Mouse (Mus musculus) MEL-GATA-1-ER (cell line): ENCODE data around the gene Zfp692.

Source experiments
- DNase-seq: peaks from one replicate; pipeline ENCODE4 v3.0.0-alpha.2; 2012; ENCODE audit warnings: low read depth; ENCODE audit errors: extremely low read depth

The Zfp692 gene

DNA sequence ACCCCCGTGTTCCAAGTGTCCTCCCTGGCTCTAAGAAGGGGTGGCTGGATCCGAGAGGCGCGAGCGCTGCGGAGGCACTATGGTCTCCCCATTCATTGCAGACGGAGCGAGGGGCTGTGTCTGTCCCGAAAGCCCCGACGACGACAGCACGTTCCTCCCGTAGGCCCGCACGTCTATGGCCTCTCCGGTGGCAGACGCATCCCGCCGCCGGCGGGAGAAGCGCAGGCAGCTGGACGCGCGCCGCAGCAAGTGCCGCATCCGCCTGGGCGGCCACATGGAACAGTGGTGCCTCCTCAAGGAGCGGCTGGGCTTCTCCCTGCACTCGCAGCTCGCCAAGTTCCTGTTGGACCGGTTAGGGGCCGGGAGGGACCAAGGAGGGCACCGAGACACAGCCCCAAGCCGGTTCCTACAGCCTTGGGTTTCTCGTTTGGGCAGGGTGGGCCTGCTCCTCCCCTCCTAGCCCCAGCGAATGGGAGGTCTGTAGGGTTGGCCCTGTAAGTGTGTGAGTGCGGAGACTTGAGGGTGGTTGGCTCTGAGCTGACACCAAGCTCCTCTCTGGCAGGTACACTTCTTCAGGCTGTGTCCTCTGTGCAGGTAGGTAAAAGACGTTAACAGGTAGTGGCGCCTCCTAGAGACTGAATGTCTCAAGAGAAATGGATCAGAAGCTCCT lies 677 bp downstream of the Zfp692 start:
- DNase-seq = peak; percentile 62

DNA sequence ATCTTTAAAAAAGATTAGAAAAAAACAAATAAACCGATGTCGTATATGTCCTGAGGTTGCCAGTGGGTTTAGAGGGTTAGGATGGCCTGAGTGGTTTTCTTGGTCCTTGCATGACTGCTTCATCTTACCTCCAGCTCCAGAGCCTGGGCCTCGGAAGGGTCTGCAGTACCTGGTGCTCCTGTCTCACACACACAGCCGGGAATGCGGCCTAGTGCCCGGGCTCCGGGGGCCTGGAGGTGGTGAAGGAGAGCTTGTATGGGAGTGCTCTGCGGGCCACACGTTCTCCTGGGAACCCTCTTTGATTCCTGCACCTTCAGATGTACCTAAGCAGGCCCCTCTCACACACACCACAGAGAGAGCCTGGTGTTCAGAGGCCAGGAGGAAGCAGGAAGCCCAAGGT lies 1.8 kb downstream of the Zfp692 start:
- DNase-seq = no peak

DNA sequence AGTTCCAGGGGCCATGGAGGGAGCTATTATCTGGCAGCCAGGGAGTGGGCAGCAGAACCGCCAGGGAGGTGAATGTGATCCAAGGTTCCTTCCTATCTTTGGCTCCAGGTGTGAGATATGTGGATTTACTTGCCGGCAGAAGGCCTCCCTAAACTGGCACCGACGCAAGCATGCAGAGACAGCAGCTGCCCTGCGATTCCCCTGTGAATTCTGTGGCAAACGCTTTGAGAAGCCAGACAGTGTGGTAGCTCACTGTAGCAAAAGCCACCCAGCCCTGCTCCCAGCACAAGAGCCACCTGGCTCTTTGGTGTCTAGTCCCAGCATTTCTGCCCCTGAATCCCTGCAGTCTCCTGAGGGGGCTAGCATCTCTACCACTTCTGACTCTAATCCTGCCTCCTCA lies 7.2 kb downstream of the Zfp692 start:
- DNase-seq = no peak

GRCm38 (mm10) chr11:58315536-58316168 lies 8.8 kb downstream of the Zfp692 start:
- no peak for DNase-seq

- DNase-seq = no peak
These were observed 9.5 kb downstream of the Zfp692 start for GRCm38 (mm10) chr11:58316344-58316743.

GRCm38 (mm10) chr11:58316768-58317390 lies 10.0 kb downstream of the Zfp692 start:
- DNase-seq = no peak

DNA sequence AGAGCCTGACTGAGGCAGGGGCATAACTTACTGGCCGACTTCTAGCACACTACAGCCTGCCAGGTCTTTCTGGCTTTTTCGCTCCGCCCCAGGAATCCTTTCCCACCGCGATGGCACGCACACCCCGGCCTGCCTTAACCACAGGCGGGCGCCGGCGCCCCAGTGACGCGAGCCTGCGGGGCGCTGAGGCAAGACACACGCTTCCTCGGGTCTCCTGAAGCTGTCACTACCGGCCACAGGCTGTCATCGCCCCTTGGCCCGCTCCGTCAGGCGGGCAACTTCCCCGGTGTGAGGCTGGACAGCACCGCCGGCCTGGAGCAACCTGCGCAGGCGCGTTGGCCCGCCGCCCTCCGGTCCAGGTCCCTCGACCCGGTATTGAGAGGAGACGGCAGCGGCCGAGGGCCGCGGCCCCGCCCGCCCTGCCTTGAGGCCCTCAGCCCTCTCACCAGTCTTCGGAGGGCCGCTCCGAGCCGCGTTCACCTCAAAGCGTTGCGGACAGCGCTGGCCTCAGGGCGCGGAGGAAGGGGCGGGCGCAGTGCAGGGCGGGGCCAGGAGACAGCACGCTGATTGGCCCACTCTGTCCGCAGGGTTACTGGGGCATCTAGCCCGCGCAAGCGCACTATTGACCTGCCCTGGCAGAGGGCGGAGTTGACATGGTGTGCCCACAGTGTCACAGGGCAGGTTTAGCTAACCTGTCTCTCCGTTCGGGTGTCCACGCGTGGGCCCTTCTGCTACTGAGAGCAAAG lies 16.1 kb downstream of the Zfp692 start:
- peak; percentile 81 for DNase-seq

DNA sequence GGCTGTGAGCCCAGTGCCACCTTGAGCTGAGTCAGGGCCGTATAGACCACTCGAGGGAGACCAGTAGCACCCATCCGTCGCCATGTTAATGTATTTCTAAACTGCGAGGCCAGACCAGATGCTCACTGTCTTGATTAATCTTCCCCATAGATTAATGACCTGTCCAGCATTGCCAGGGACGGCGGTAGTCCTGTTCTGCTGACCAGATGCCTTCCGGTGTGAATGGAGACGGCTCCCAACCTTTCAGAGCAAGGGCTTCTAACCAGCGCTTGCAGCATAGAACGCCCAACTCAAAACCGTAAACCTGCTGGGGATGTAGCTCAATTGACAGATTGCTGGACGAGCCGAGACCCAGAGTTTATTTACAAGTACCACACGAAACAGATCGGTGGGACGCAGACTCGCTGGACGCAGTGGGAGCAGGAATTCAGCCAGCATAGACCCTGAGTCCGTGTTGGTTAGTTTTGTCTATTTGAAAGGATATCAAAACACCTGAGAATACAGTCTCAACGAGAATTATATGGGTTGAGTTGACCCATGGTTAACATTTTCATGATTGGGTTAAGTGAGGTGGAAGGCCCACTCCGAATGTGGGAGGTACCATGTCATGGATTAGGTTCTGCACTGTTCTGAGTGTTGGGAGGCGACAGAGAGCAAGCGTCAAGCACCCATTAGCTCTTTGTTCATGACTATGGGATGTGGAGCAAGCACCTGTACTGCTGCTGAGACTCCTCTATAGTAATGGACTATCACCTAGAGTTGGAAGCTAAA lies 16.9 kb downstream of the Zfp692 start:
- DNase-seq = no peak

GRCm38 (mm10) chr11:58324614-58325229 lies 17.9 kb downstream of the Zfp692 start:
- DNase-seq = no peak

DNA sequence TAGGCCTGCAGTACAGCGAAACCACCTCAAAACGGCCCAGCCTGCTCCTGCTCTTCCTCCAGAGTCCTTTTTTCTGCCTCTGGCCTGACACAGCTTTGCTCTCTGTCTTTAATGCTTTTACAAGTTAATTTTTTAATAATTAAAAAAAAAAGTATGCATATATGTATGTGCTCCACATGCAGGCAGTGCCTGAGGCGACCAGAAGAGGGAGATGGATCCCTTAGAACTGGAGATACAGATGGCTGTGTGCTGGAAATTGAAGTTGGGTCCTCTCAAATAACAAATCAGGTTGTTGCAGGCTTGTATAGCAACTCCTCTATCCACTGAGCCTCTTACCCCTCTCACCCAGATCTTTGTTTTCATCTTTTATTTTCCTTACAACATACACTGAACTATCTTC lies 19.9 kb downstream of the Zfp692 start:
- DNase-seq = no peak

GRCm38 (mm10) chr11:58329906-58330275 lies 23.0 kb downstream of the Zfp692 start:
- DNase-seq = no peak

- peak; percentile 95 for DNase-seq
These were observed 23.6 kb downstream of the Zfp692 start, which contains the start of the genes Zfp672 and Sh3bp5l for GRCm38 (mm10) chr11:58330276-58331148. Gene Zfp672, minus strand, starts transcription at chr11:58330339. Gene Sh3bp5l, plus strand, starts transcription at chr11:58330724.

- no peak for DNase-seq
These were observed 24.3 kb downstream of the Zfp692 start for GRCm38 (mm10) chr11:58331149-58331495.

GRCm38 (mm10) chr11:58331546-58331945 lies 24.7 kb downstream of the Zfp692 start:
- no peak for DNase-seq

DNA sequence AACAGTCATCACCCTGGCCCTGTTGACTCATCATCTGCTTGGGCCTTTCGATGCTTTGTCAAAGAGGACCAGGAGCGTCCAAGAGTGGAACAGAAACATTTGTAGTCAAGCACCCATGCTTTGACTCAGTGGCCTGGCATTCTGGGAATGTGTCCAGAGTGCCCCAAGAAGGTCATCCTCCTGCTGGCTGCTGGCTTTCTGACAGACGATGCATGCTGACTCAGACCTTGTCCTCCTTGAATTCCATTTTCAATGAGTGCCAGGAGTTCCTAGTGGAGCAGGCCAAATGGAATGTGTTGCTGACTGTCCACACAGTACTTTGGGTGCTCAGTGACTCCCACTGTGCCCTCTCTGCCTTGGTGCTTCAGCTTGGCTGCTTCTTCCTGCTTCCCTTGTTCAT lies 27.9 kb downstream of the Zfp692 start:
- no peak for DNase-seq

DNA sequence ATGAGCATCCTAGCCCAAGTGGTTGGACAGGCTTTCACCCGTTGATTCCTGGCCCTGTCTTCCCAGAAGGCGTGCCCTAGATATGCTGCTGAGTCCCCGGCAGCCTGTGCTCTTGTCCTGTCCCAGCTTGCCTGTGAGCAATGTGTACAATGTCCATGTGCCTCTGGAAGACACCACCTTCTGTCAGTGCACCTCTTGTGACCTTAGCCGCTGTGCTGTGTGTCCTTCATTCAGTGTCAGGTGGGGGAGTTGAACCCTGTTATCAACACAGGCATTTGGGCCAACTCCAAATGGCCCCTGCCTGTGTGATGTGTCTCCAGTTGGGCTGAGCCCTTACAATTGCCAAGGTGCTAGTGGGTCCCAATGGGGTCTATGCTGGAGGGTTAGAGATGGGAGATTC lies 39.9 kb downstream of the Zfp692 start:
- no peak for DNase-seq

- no peak for DNase-seq
These were observed 43.8 kb downstream of the Zfp692 start for GRCm38 (mm10) chr11:58350628-58351027.

- DNase-seq = no peak
These were observed 44.3 kb downstream of the Zfp692 start for GRCm38 (mm10) chr11:58351179-58351578.

DNA sequence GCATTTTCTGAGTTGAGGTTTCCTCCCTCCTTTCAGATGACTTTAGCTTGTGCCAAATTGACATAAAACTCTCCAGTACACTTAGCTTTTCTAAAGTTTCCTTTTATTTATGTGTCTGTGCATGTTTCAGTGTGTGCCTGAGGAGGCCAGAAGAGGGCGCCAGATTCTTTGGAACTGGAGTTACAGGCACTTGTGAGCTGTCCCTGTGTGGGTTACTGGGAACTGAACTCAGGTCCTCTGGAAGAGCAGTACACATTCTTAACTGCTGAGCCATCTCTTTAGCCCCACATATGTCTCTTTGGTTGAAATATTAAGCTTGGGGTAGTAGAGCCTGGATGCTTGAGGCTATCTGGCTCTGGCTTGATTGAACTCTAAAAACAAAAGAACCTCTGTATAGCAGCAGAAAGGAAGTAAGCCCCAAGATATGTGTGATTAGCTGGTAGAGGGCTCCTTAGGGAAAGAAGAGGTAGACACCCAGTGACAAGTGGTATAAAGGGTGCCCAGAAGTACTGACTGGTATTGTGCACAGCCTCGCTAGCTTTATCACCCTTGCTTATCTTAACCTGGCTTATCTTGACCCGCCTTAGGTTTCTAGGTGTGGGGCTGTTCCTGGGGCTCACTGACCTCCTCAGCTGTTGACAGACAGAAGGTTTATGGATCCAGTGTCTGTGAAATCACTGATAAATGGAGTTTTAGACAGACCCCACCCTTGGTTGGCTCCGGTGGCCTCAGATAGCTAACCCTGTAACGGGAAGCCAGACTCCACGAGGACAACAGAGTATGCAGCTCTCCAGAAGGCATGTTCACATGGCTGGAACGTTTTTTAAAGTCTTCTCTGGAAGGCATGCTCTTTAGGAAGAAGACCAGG lies 46.0 kb downstream of the Zfp692 start:
- DNase-seq = peak; percentile 66
